Mouse (Mus musculus): ENCODE measurements around the gene Ces3b.

Gene Ces3b

DNA sequence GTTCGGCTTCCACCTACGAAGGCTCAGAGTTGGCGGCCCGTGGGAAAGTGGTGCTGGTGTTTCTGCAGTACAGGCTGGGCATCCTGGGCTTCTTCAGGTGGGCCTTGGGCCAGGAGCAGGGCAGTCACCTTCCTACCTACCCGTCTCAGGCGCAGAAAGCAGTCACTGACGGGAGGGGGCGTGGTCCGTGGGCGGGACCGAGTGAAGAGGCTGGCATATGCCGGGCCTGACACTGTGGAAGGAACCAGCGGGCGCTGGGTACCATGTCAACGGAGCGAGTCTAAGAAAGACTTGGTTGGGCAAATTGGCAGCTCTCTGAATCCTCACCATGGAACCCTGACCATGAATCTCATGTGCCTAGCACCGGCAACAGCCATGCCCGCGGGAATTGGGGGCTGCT lies 58.8 kb downstream of the Ces3b start:
- in situ Hi-C loops (cut with MboI; ENCODE audit: low sequenced_read_pairs), result no loop called here
